Comparison of ENCODE assay signal across 29 mouse cellular contexts in the genomic region with DNA sequence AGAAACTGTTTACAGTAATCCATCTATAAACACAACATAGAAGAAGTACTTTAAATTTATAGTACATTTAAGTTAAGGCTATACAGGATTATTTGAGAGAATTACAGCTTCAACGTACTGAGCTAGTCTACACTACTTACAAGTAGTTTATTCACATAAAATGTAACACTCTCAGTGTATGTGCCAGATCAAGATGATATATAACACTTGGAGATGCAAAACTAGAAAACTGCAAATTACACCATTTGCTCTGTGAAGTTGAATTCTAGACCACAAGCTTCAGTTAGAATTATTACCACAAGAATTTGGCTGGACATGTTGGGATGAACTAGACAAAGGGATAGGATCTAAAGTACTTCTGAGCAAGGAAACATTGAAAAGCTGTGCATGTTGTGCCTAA.
"Had no signal": no experiment of that assay in that cellular context is flagged by ENCODE, and none has a peak within 500 bp of the region (broad histone marks: within the 10 kb centered on the region; RNA-seq: fewer than 3 reads in every experiment).

No protein-coding gene starts in this region.

- H3K27ac ChIP-seq: embryonic facial prominence, embryonic 10.5 days; embryonic facial prominence, embryonic 12.5 days; embryonic facial prominence, embryonic 13.5 days; embryonic facial prominence, embryonic 15.5 days; forebrain, embryonic 10.5 days; forebrain, embryonic 12.5 days; forebrain, embryonic 13.5 days; forebrain, embryonic 15.5 days; gastrocnemius, adult 2 months; heart, adult 2 months; heart, embryonic 10.5 days had no signal

- H3K9me3 ChIP-seq: embryonic facial prominence, embryonic 10.5 days; embryonic facial prominence, embryonic 12.5 days; embryonic facial prominence, embryonic 13.5 days; embryonic facial prominence, embryonic 15.5 days; forebrain, embryonic 10.5 days; forebrain, embryonic 12.5 days; forebrain, embryonic 13.5 days; forebrain, embryonic 15.5 days; heart, embryonic 10.5 days; heart, embryonic 12.5 days had no signal

- DNase-seq: cerebellum, adult 9-10 months; cerebellum, adult 9-11 months; cerebellum, postnatal 10 days; cerebellum, postnatal 14 days; cerebellum, postnatal 25 days; cerebellum, postnatal 36 days; embryo, embryonic 11 days; gastrocnemius, adult 2 months; gastrocnemius, postnatal 10 days; gastrocnemius, postnatal 14 days; gastrocnemius, postnatal 25 days; gastrocnemius, postnatal 36 days; heart, adult 11 months; heart, adult 18-20 months; heart, adult 2 months had no signal

- H3K36me3 ChIP-seq: embryonic facial prominence, embryonic 10.5 days; embryonic facial prominence, embryonic 12.5 days; embryonic facial prominence, embryonic 13.5 days; embryonic facial prominence, embryonic 15.5 days; forebrain, embryonic 10.5 days; forebrain, embryonic 12.5 days; forebrain, embryonic 15.5 days; heart, embryonic 10.5 days; heart, embryonic 12.5 days had no signal

- H3K4me1 ChIP-seq: embryonic facial prominence, embryonic 10.5 days; embryonic facial prominence, embryonic 12.5 days; embryonic facial prominence, embryonic 13.5 days; embryonic facial prominence, embryonic 15.5 days; forebrain, embryonic 10.5 days; forebrain, embryonic 12.5 days; forebrain, embryonic 13.5 days; forebrain, embryonic 15.5 days; heart, embryonic 10.5 days; heart, embryonic 12.5 days had no signal

- H3K4me3 ChIP-seq: embryonic facial prominence, embryonic 10.5 days; embryonic facial prominence, embryonic 12.5 days; embryonic facial prominence, embryonic 13.5 days; embryonic facial prominence, embryonic 15.5 days; erythroblast, embryonic 14.5 days; forebrain, embryonic 10.5 days; forebrain, embryonic 12.5 days; forebrain, embryonic 13.5 days; forebrain, embryonic 15.5 days; gastrocnemius, adult 2 months; heart, adult 2 months; heart, embryonic 10.5 days; heart, embryonic 12.5 days had no signal

- ATAC-seq: forebrain, embryonic 13.5 days; forebrain, embryonic 14.5 days; forebrain, embryonic 15.5 days; forebrain, embryonic 16.5 days had no signal

- H3K27me3 ChIP-seq: embryonic facial prominence, embryonic 12.5 days; embryonic facial prominence, embryonic 13.5 days; embryonic facial prominence, embryonic 15.5 days; forebrain, embryonic 12.5 days; forebrain, embryonic 13.5 days; forebrain, embryonic 15.5 days; heart, embryonic 12.5 days had no signal

- H3K4me2 ChIP-seq: embryonic facial prominence, embryonic 12.5 days; embryonic facial prominence, embryonic 13.5 days; embryonic facial prominence, embryonic 15.5 days; forebrain, embryonic 12.5 days; forebrain, embryonic 13.5 days; forebrain, embryonic 15.5 days; heart, embryonic 11.5 days; heart, embryonic 12.5 days had no signal

- H3K9ac ChIP-seq: embryonic facial prominence, embryonic 12.5 days; embryonic facial prominence, embryonic 13.5 days; embryonic facial prominence, embryonic 15.5 days; forebrain, embryonic 12.5 days; forebrain, embryonic 13.5 days; forebrain, embryonic 15.5 days; heart, embryonic 12.5 days had no signal
